Mouse (Mus musculus) forebrain, embryonic 12.5 days (tissue): Measurements from ENCODE around the gene Rbm3. TPM values are rescaled to one million over a fixed set of nuclear protein-coding genes. Genes with fewer than 3 reads are reported as not detected.
"Not testable (repeated sequence)": the region's sequence is repeated elsewhere in the genome, so short reads cannot be mapped to it uniquely, and the experiment has no call there.

Experiments
- ATAC-seq: fragments of 200-750 bp; cut with Nextera tagmentation; 2 replicates; pipeline ENCODE4 v1.8.0; 2017; ENCODE audit warnings: moderate TSS enrichment; ENCODE audit not compliant: low FRiP score
- H3K27ac ChIP-seq: fragments of 300-500 bp; sonication (generic); 2 replicates; pipeline ENCODE4 v1.5.1; 2016; ENCODE audit warnings: mild to moderate bottlenecking
- H3K27me3 ChIP-seq: fragments of 300-500 bp; sonication (generic); 2 replicates; pipeline ENCODE4 v1.6.1; 2016; ENCODE audit warnings: mild to moderate bottlenecking
- H3K36me3 ChIP-seq: fragments of 300-500 bp; sonication (generic); replicated peaks from 2 replicates; pipeline ENCODE4 v1.6.1; 2016; ENCODE audit warnings: mild to moderate bottlenecking
- H3K4me1 ChIP-seq: fragments of 300-500 bp; sonication (generic); 2 replicates; pipeline ENCODE4 v1.6.1; 2016
- H3K4me2 ChIP-seq: fragments of 300-500 bp; sonication (generic); 2 replicates; pipeline ENCODE4 v1.6.1; 2016; ENCODE audit warnings: mild to moderate bottlenecking, moderate library complexity
- H3K4me3 ChIP-seq: fragments of 300-500 bp; sonication (generic); replicated peaks from 2 replicates; pipeline ENCODE4 v1.5.1; 2016; ENCODE audit warnings: mild to moderate bottlenecking
- H3K9ac ChIP-seq: fragments of 300-500 bp; sonication (generic); 2 replicates; pipeline ENCODE4 v1.6.1; 2016; ENCODE audit warnings: mild to moderate bottlenecking
- H3K9me3 ChIP-seq: fragments of 300-500 bp; sonication (generic); 2 replicates; pipeline ENCODE4 v1.6.1; 2016
- WGBS: fragments of 180-500 bp; shearing (Covaris S2); methylation state at CpG from one replicate; pipeline ENCODE4 v1.1.7; 2016; 5-methylcytosine and 5-hydroxymethylcytosine counted together
- polyA plus RNA-seq: library from polyadenylated mRNA; unstranded; fragments of >200 nt; fragmentation: Nextera tagmentation; extraction: Ambion mirVana; gene quantifications from 2 replicates; pipeline ENCODE4 v1.2.1, GENCODE M21; 2016

The Rbm3 gene
- polyA plus RNA-seq, 1 experiment from 2014 or later, result 498 TPM

DNA sequence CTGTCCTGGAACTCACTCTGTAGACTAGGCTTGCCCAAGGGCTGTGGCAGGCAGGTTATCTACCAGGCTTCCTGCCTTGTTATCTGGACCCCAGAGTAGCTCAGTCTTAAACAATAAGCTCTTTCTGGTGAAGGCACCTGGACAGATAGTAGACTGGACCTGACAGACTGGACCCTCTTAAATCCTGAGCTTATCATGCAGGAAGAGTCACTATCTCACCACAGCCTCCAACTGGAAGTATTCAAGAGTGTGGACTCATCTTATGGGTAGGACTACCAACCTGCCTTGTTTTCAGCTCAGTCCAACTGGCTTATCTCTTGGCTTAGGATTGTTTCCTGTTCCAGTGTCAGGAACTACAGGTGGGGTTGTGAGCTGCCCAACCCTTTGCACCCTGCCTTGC is 28.4 kb downstream of the Rbm3 start:
- Histone ChIP-seq H3K4me2 (no peak overlapping the region), H3K4me1 (no peaks in the 10 kb centered on the region), H3K27me3 (no peaks in the 10 kb centered on the region), H3K4me3 (no peak overlapping the region), H3K27ac (no peak overlapping the region), H3K9ac (no peak overlapping the region), H3K36me3 (no peaks in the 10 kb centered on the region), H3K9me3 (no peaks in the 10 kb centered on the region)
- ATAC-seq, result no peak

- no peaks in the 10 kb centered on the region for H3K36me3 ChIP-seq
- H3K4me3 ChIP-seq, result no peak overlapping the region
- no peak overlapping the region for H3K9ac ChIP-seq
- H3K9me3 ChIP-seq, result no peaks in the 10 kb centered on the region
- no peaks in the 10 kb centered on the region for H3K27me3 ChIP-seq
- H3K4me2 ChIP-seq, result no peak overlapping the region
- H3K27ac ChIP-seq, result no peak overlapping the region
- no peaks in the 10 kb centered on the region for H3K4me1 ChIP-seq
- ATAC-seq, result no peak
- WGBS, result 79% methylated on average over 4 of the region's 4 CpGs
These were observed 30.4 kb downstream of the Rbm3 start for GRCm38 (mm10) chrX:8115275-8115674.

GRCm38 (mm10) chrX:8105019-8105418 is 40.7 kb downstream of the Rbm3 start:
- ATAC-seq, result no peak
- H3K27ac ChIP-seq, result no peak overlapping the region
- 96% methylated on average over 3 of the region's 3 CpGs for WGBS
- no peak overlapping the region for H3K9ac ChIP-seq
- H3K36me3 ChIP-seq, result no peaks in the 10 kb centered on the region
- no peaks in the 10 kb centered on the region for H3K9me3 ChIP-seq
- H3K4me2 ChIP-seq, result no peak overlapping the region
- H3K4me3 ChIP-seq, result no peak overlapping the region
- no peaks in the 10 kb centered on the region for H3K27me3 ChIP-seq
- peaks cover 10% of the 10 kb centered on the region for H3K4me1 ChIP-seq

- no peak for ATAC-seq
- Histone ChIP-seq H3K36me3 (no peaks in the 10 kb centered on the region), H3K9me3 (no peaks in the 10 kb centered on the region), H3K9ac (no peak overlapping the region), H3K27me3 (no peaks in the 10 kb centered on the region), H3K4me3 (no peak overlapping the region), H3K4me2 (no peak overlapping the region), H3K4me1 (peaks cover 10% of the 10 kb centered on the region), H3K27ac (no peak overlapping the region)
- 64% methylated on average over 7 of the region's 7 CpGs for WGBS
These were observed 43.4 kb downstream of the Rbm3 start for GRCm38 (mm10) chrX:8102213-8102668.

- peak; percentile 33 for ATAC-seq
- H3K4me2 ChIP-seq, result no peak overlapping the region
- WGBS, result 19% methylated on average over 3 of the region's 3 CpGs
These were observed 44.7 kb downstream of the Rbm3 start for GRCm38 (mm10) chrX:8101017-8101416.

DNA sequence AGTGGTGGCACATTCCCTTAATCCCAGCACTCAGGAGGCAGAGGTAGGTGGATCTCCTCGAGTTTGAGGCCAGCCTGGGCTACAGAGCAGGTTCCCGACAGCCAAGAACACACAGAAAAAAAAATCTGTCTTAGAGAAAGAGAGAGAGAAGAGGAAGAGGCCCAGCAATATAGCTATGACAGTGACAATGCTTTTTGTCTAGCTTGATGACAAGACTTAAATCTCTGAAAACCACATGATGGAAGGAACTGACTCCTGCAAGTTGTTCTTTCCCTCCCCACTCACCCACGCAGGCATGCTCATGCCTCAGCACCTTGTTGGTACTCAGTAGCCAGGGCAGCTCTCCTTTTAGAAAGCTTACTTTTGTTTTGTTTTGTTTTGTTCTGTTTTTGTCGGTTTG is 46.2 kb downstream of the Rbm3 start:
- no peak for ATAC-seq
- H3K4me3 ChIP-seq, result no peak overlapping the region
- H3K27ac ChIP-seq, result no peak overlapping the region
- 63% methylated on average over 4 of the region's 4 CpGs for WGBS
- H3K9ac ChIP-seq, result no peak overlapping the region
- H3K27me3 ChIP-seq, result no peaks in the 10 kb centered on the region
- H3K4me2 ChIP-seq, result no peak overlapping the region
- H3K36me3 ChIP-seq, result no peaks in the 10 kb centered on the region
- no peaks in the 10 kb centered on the region for H3K9me3 ChIP-seq
- H3K4me1 ChIP-seq, result peaks cover 12% of the 10 kb centered on the region

More at GRCm38 (mm10) chrX:8101017-8101416, 44.7 kb downstream of the Rbm3 start:
- Histone ChIP-seq H3K27ac (peak overlapping the region; percentile 83), H3K4me3 (no peak overlapping the region), H3K9me3 (no peaks in the 10 kb centered on the region), H3K27me3 (no peaks in the 10 kb centered on the region), H3K4me1 (peaks cover 10% of the 10 kb centered on the region), H3K36me3 (no peaks in the 10 kb centered on the region), H3K9ac (no peak overlapping the region)

DNA sequence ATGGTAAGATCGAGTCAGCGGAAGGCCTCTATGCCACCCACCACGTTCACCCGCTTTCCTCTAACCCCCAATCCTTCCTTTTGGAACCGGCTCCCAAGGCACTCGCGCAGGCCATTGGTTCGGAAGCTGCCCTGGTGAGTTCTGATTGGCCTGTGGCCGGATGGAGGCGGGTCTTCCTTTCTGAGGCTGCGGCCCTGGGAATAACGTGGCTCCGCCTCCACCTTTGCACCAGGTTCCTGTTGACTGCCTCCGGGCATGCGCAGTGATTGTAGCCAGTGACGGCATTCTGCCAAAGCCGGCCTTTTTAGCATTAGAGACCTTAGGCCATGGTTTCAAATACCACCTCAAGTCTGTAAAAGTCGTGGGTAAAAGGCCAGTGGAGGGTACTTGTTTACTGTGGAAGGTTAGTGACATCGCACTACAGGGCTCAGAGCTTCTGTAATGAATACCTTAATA is 48.9 kb downstream of the Rbm3 start:
- Histone ChIP-seq H3K36me3 (no peaks in the 10 kb centered on the region), H3K4me3 (peak overlapping the region; percentile 26), H3K4me1 (peaks cover 12% of the 10 kb centered on the region), H3K4me2 (peak overlapping the region; percentile 43), H3K27me3 (no peaks in the 10 kb centered on the region), H3K9me3 (no peaks in the 10 kb centered on the region), H3K9ac (no peak overlapping the region; the same call in 1 of the 2 replicates), H3K27ac (no peak overlapping the region)
- peak; percentile 94 for ATAC-seq
- 13% methylated on average over 19 of the region's 19 CpGs for WGBS

GRCm38 (mm10) chrX:8096068-8096786 is 49.5 kb downstream of the Rbm3 start:
- peak; percentile 90 for ATAC-seq
- H3K27ac ChIP-seq, H3K36me3 ChIP-seq, H3K27me3 ChIP-seq, H3K9ac ChIP-seq, H3K9me3 ChIP-seq: not testable (repeated sequence)
- Histone ChIP-seq H3K4me2 (peak overlapping the region; percentile 45), H3K4me3 (peak overlapping the region; percentile 25), H3K4me1 (peaks cover 12% of the 10 kb centered on the region)
- 3% methylated on average over 26 of the region's 48 CpGs for WGBS

GRCm38 (mm10) chrX:8095546-8095945 is 50.1 kb downstream of the Rbm3 start:
- no peaks in the 10 kb centered on the region for H3K36me3 ChIP-seq
- no peak overlapping the region for H3K9ac ChIP-seq
- WGBS, result 77% methylated on average over 10 of the region's 10 CpGs
- peak overlapping the region; percentile 45 for H3K4me2 ChIP-seq
- H3K27me3 ChIP-seq, result no peaks in the 10 kb centered on the region
- peaks cover 8% of the 10 kb centered on the region for H3K4me1 ChIP-seq
- no peak overlapping the region for H3K27ac ChIP-seq
- H3K9me3 ChIP-seq, result no peaks in the 10 kb centered on the region
- no peak for ATAC-seq
- H3K4me3 ChIP-seq, result peak overlapping the region; percentile 25; the same call in 1 of the 2 replicates

DNA sequence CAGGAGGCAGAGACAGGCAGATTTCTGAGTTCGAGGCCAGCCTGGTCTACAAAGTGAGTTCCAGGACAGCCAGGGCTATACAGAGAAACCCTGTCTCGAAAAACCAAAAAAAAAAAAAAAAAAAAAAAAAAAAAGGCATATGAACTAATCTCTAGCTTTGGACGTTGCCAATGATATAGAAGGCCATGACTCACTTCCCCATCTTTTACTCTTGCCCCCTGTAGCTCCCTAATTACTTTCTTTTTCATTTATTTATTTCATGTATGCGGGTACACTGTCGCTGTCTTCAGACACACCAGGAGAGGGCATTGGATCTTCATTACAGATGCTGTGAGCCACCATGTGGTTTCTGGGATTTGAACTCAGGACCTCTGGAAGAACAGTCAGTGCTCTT is 54.7 kb downstream of the Rbm3 start:
- not testable (repeated sequence) for H3K4me1 ChIP-seq, H3K4me3 ChIP-seq, H3K27ac ChIP-seq, ATAC-seq, H3K27me3 ChIP-seq, H3K9ac ChIP-seq, H3K36me3 ChIP-seq, H3K9me3 ChIP-seq, H3K4me2 ChIP-seq
- 83% methylated on average over 4 of the region's 5 CpGs for WGBS

GRCm38 (mm10) chrX:8090346-8090953 is 55.2 kb downstream of the Rbm3 start, which contains the start of gene Was:
Gene Was (minus strand): TSS chrX:8090498.
- H3K27ac ChIP-seq, result no peak within 1 kb of the TSS
- no peak within 1 kb of the TSS for H3K4me3 ChIP-seq
- no peak for ATAC-seq
- H3K4me1 ChIP-seq, result no peaks in the 10 kb centered on the region
- 88% methylated on average over 14 of the region's 14 CpGs for WGBS
- no peaks in the 10 kb centered on the region for H3K27me3 ChIP-seq
- H3K36me3 ChIP-seq, result no peaks in the 10 kb centered on the region
- H3K4me2 ChIP-seq, result no peak within 1 kb of the TSS
- H3K9me3 ChIP-seq, result no peaks in the 10 kb centered on the region
- no peak within 1 kb of the TSS for H3K9ac ChIP-seq

DNA sequence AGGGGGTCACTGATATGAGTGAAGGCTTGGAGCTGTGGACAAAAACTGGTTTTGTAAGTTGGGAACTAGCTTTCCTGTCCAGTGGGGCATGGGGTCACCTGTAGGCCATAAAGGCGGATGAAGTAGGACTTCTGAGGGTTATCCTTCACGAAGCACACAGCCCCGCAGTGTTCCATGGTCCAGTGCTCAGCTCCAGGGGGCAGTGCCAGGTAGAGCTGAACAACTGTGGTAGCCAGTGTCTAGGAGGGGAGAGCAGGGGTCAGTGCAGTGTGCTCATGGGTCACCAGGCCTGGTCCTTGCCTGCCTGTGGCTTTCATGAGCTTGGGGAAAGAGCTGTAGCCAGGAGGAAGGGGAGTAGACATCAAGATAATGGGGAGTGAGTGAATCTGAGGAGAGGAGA is 55.9 kb downstream of the Rbm3 start:
- Histone ChIP-seq H3K4me2 (no peak overlapping the region), H3K4me3 (no peak overlapping the region), H3K9ac (no peak overlapping the region), H3K27ac (no peak overlapping the region), H3K9me3 (no peaks in the 10 kb centered on the region), H3K4me1 (no peaks in the 10 kb centered on the region), H3K27me3 (no peaks in the 10 kb centered on the region), H3K36me3 (no peaks in the 10 kb centered on the region)
- WGBS, result 95% methylated on average over 3 of the region's 3 CpGs
- ATAC-seq, result no peak
